Mouse (Mus musculus) intestine, embryonic 14.5 days (tissue): Measurements from ENCODE around the gene Kcnj9. TPM values are rescaled to one million over a fixed set of nuclear protein-coding genes. Genes with fewer than 3 reads are reported as not detected.

Experiments used
- ATAC-seq: fragments of 200-750 bp; cut with Nextera tagmentation; replicated peaks from 2 replicates; pipeline ENCODE4 v1.8.0; 2017; ENCODE audit warnings: low read depth, moderate number of reproducible peaks, moderate TSS enrichment, moderate library complexity; ENCODE audit not compliant: low FRiP score, low TSS enrichment
- DNase-seq: peaks from one replicate; pipeline ENCODE4 v3.0.0-alpha.2; 2018; ENCODE audit warnings: low spot score
- H3K27ac ChIP-seq: fragments of 300-500 bp; sonication (generic); 2 replicates; pipeline ENCODE4 v1.5.1; 2014; ENCODE audit warnings: low read depth, mild to moderate bottlenecking, control low read depth
- H3K27me3 ChIP-seq: fragments of 300-500 bp; sonication (generic); replicated peaks from 2 replicates; pipeline ENCODE4 v1.6.1; 2014; ENCODE audit warnings: low read length, control low read depth; ENCODE audit not compliant: control insufficient read depth, insufficient read depth
- H3K36me3 ChIP-seq: fragments of 300-500 bp; sonication (generic); 2 replicates; pipeline ENCODE4 v1.6.1; 2014; ENCODE audit warnings: low read length, control low read depth; ENCODE audit not compliant: control insufficient read depth, insufficient read depth
- H3K4me1 ChIP-seq: fragments of 300-500 bp; sonication (generic); replicated peaks from 2 replicates; pipeline ENCODE4 v1.6.1; 2014; ENCODE audit warnings: low read length, control low read depth, mixed read lengths; ENCODE audit not compliant: control insufficient read depth, insufficient read depth
- H3K4me2 ChIP-seq: fragments of 300-500 bp; sonication (generic); 2 replicates; pipeline ENCODE4 v1.6.1; 2014; ENCODE audit warnings: low read length
- H3K4me3 ChIP-seq: fragments of 300-500 bp; sonication (generic); 2 replicates; pipeline ENCODE4 v1.5.1; 2014; ENCODE audit warnings: low read depth, low read length, control low read depth, mixed read lengths
- H3K9ac ChIP-seq: fragments of 300-500 bp; sonication (generic); 2 replicates; pipeline ENCODE4 v1.6.1; 2014; ENCODE audit warnings: mild to moderate bottlenecking, low read length
- H3K9me3 ChIP-seq: fragments of 300-500 bp; sonication (generic); 2 replicates; pipeline ENCODE4 v1.6.1; 2016; ENCODE audit warnings: low read length, control low read depth; ENCODE audit not compliant: control insufficient read depth
- WGBS: fragments of 180-500 bp; shearing (Covaris S2); extraction: QIAGEN DNeasy Blood & Tissue Kit; methylation state at CpG from one replicate; pipeline ENCODE4 v1.1.7; 2014; 5-methylcytosine and 5-hydroxymethylcytosine counted together
- polyA plus RNA-seq: library from polyadenylated mRNA; unstranded; fragments of >200 nt; fragmentation: Nextera tagmentation; extraction: Ambion mirVana; gene quantifications from 2 replicates; pipeline ENCODE4 v1.2.1, GENCODE M21; 2014

Kcnj9 gene
- polyA plus RNA-seq, 1 experiment from 2014 or later, result not detected

GRCm38 (mm10) chr1:172274116-172274515 lies 55.0 kb downstream of the Kcnj9 start:
- Histone ChIP-seq H3K9me3 (no peaks in the 10 kb centered on the region), H3K4me1 (no peaks in the 10 kb centered on the region; the same call in 1 of the 2 replicates), H3K36me3 (no peaks in the 10 kb centered on the region), H3K4me3 (no peak overlapping the region), H3K27me3 (no peaks in the 10 kb centered on the region), H3K9ac (no peak overlapping the region), H3K4me2 (no peak overlapping the region), H3K27ac (no peak overlapping the region)
- 46% methylated on average over 5 of the region's 5 CpGs for WGBS
- ATAC-seq (no peak), DNase-seq (no peak)

DNA sequence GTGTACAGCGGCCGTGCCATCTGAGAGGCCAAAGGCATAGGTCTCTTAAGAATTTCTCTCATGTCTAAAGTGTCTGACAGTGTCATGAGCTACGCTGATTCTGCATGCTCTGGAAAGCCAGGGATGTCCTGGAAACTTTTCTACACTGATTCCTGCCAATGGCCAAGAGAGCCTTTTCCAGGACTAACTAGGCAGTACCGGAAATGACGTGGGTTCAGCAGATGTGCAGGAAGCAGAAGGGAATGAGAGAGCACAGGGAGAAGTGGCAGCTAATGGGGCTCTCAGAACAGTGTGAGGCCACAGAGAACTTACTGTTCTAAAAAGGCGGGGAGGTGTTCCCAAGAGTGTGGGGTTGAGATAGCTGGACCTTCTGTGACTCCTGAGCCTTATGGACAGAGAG lies 55.7 kb downstream of the Kcnj9 start:
- Histone ChIP-seq H3K27me3 (no peaks in the 10 kb centered on the region), H3K4me3 (no peak overlapping the region), H3K9ac (no peak overlapping the region), H3K9me3 (no peaks in the 10 kb centered on the region), H3K36me3 (no peaks in the 10 kb centered on the region), H3K4me1 (no peaks in the 10 kb centered on the region; the same call in 1 of the 2 replicates), H3K4me2 (no peak overlapping the region), H3K27ac (no peak overlapping the region)
- ATAC-seq (no peak), DNase-seq (no peak)
- WGBS, result 83% methylated on average over 6 of the region's 6 CpGs

GRCm38 (mm10) chr1:172271765-172272164 lies 57.4 kb downstream of the Kcnj9 start:
- Histone ChIP-seq H3K4me1 (no peaks in the 10 kb centered on the region; the same call in 1 of the 2 replicates), H3K27ac (no peak overlapping the region), H3K27me3 (no peaks in the 10 kb centered on the region), H3K36me3 (no peaks in the 10 kb centered on the region), H3K9ac (no peak overlapping the region), H3K4me3 (no peak overlapping the region), H3K4me2 (no peak overlapping the region), H3K9me3 (no peaks in the 10 kb centered on the region)
- DNase-seq (no peak), ATAC-seq (no peak)
- WGBS, result 56% methylated on average over 10 of the region's 10 CpGs

DNA sequence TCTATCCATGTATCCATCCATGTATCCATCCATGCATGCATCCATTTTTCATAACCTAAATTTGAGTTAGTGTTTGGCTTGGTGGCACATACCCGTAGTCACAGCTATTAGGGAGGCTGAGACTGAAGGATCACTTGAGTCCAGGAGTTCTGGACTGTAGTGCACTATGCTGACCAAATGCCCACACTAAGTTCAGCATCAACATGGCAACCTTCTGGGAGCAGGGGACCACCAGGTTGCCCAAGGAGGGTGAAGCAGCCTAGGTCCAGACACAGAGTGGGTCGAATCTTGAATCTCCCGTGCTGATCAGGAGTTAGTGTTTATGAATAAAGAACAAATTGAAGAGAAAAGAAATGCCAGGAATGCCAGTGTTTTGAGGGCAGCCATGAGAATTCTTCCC lies 57.9 kb downstream of the Kcnj9 start:
- Histone ChIP-seq H3K27ac (no peak overlapping the region), H3K36me3 (no peaks in the 10 kb centered on the region), H3K9ac (no peak overlapping the region), H3K9me3 (no peaks in the 10 kb centered on the region), H3K4me1 (no peaks in the 10 kb centered on the region; the same call in 1 of the 2 replicates), H3K4me2 (no peak overlapping the region), H3K4me3 (no peak overlapping the region), H3K27me3 (no peaks in the 10 kb centered on the region)
- DNase-seq, result no peak
- ATAC-seq, result no peak
- WGBS, result 73% methylated on average over 3 of the region's 3 CpGs

Other genes starting within 250 kb of the Kcnj9 start
- 182 and 183 TPM in 2 replicates for gene Copa, start 246.8 kb downstream of the Kcnj9 start, polyA plus RNA-seq
- gene Ncstn, start 246.5 kb downstream of the Kcnj9 start, polyA plus RNA-seq, result 140 TPM in 2 replicates
- gene Pex19, start 202.6 kb downstream of the Kcnj9 start, polyA plus RNA-seq, result 140 TPM in 2 replicates
- gene Dcaf8, start 181.2 kb downstream of the Kcnj9 start, polyA plus RNA-seq, result 102 and 114 TPM in 2 replicates
- 87.4 and 93.1 TPM in 2 replicates for gene Pea15a, start 122.5 kb downstream of the Kcnj9 start, polyA plus RNA-seq
- gene Casq1, start 109.5 kb downstream of the Kcnj9 start, polyA plus RNA-seq, result 19.1 and 20.4 TPM in 2 replicates
- gene Atp1a4, start 70.9 kb downstream of the Kcnj9 start, polyA plus RNA-seq, result not detected in 2 replicates
- 47.6 and 48.5 TPM in 2 replicates for gene Igsf8, start 67.7 kb downstream of the Kcnj9 start, polyA plus RNA-seq
- gene Atp1a2, start 31.3 kb downstream of the Kcnj9 start, polyA plus RNA-seq, result 1.6 and 1.7 TPM in 2 replicates
- 0.07 and 0.09 TPM in 2 replicates for gene Kcnj10, start 11.9 kb upstream of the Kcnj9 start, polyA plus RNA-seq
- 8.7 TPM in 2 replicates for gene Pigm, start 47.2 kb upstream of the Kcnj9 start, polyA plus RNA-seq
- gene Slamf9, start 146.0 kb upstream of the Kcnj9 start, polyA plus RNA-seq, result 1.8 and 2.0 TPM in 2 replicates
- gene Igsf9, start 152.5 kb upstream of the Kcnj9 start, polyA plus RNA-seq, result 40.9 and 44.3 TPM in 2 replicates
- 241 TPM in 2 replicates for gene Tagln2, start 170.7 kb upstream of the Kcnj9 start, polyA plus RNA-seq
- gene Cfap45, start 191.5 kb upstream of the Kcnj9 start, polyA plus RNA-seq, result 1.1 and 1.9 TPM in 2 replicates
- gene Vsig8, start 226.6 kb upstream of the Kcnj9 start, polyA plus RNA-seq, result 0.27 and 0.35 TPM in 2 replicates